Mouse (Mus musculus): ENCODE measurements around the gene Cpne6. TPM values are rescaled to one million over a fixed set of nuclear protein-coding genes. Genes with fewer than 3 reads are reported as not detected.
A peak's percentile ranks its signal among the peaks of the same experiment; 100 is the strongest.

The Cpne6 gene
- polyA plus RNA-seq, 1 experiment = 195 TPM

GRCm38 (mm10) chr14:55542268-55542667 is 32.0 kb downstream of the Cpne6 start:
- TF ChIP-seq CTCF (IDR thresholded peaks at IDR 0.05; ENCODE audit: extremely low read depth, insufficient read depth, low read length) (no peak), POLR2A (IDR thresholded peaks at IDR 0.05; ENCODE audit: extremely low read depth, insufficient read depth, low read length) (no peak)
- H3K4me1 ChIP-seq (ENCODE audit: control insufficient read depth, insufficient read depth, low read length) = 0 out of 2 replicates have a peak, but pooled peaks cover 3% of the 10 kb centered on the region
- H3K27ac ChIP-seq (ENCODE audit: insufficient read depth, low read length) = no peak overlapping the region
- no peak overlapping the region for H3K4me3 ChIP-seq (ENCODE audit: insufficient read depth, low read length)

GRCm38 (mm10) chr14:55544334-55544733 is 34.1 kb downstream of the Cpne6 start:
- H3K4me3 ChIP-seq (ENCODE audit: insufficient read depth, low read length) = no peak overlapping the region
- H3K4me1 ChIP-seq (ENCODE audit: control insufficient read depth, insufficient read depth, low read length) = 0 out of 2 replicates have a peak, but pooled peaks cover 3% of the 10 kb centered on the region
- TF ChIP-seq POLR2A (IDR thresholded peaks at IDR 0.05; ENCODE audit: extremely low read depth, insufficient read depth, low read length) (no peak), CTCF (IDR thresholded peaks at IDR 0.05; ENCODE audit: extremely low read depth, insufficient read depth, low read length) (no peak)
- no peak overlapping the region for H3K27ac ChIP-seq (ENCODE audit: insufficient read depth, low read length)

GRCm38 (mm10) chr14:55550191-55550590 is 39.9 kb downstream of the Cpne6 start:
- Histone ChIP-seq H3K27ac (ENCODE audit: insufficient read depth, low read length) (no peak overlapping the region), H3K4me1 (ENCODE audit: control insufficient read depth, insufficient read depth, low read length) (no peaks in the 10 kb centered on the region), H3K4me3 (ENCODE audit: insufficient read depth, low read length) (no peak overlapping the region)
- TF ChIP-seq POLR2A (IDR thresholded peaks at IDR 0.05; ENCODE audit: extremely low read depth, insufficient read depth, low read length) = no peak
- TF ChIP-seq CTCF (IDR thresholded peaks at IDR 0.05; ENCODE audit: extremely low read depth, insufficient read depth, low read length) = no peak

- TF ChIP-seq CTCF (IDR thresholded peaks at IDR 0.05; ENCODE audit: extremely low read depth, insufficient read depth, low read length) (no peak), POLR2A (IDR thresholded peaks at IDR 0.05; ENCODE audit: extremely low read depth, insufficient read depth, low read length) (no peak)
- no peaks in the 10 kb centered on the region for H3K4me1 ChIP-seq (ENCODE audit: control insufficient read depth, insufficient read depth, low read length)
- no peak overlapping the region for H3K4me3 ChIP-seq (ENCODE audit: insufficient read depth, low read length)
- no peak overlapping the region for H3K27ac ChIP-seq (ENCODE audit: insufficient read depth, low read length)
Observed at GRCm38 (mm10) chr14:55551347-55551746, 41.1 kb downstream of the Cpne6 start.

- no peaks in the 10 kb centered on the region for H3K4me1 ChIP-seq (ENCODE audit: control insufficient read depth, insufficient read depth, low read length)
- TF ChIP-seq CTCF (IDR thresholded peaks at IDR 0.05; ENCODE audit: extremely low read depth, insufficient read depth, low read length) = no peak
- no peak for TF ChIP-seq POLR2A (IDR thresholded peaks at IDR 0.05; ENCODE audit: extremely low read depth, insufficient read depth, low read length)
- no peak overlapping the region for H3K27ac ChIP-seq (ENCODE audit: insufficient read depth, low read length)
- H3K4me3 ChIP-seq (ENCODE audit: insufficient read depth, low read length) = no peak overlapping the region
Observed at GRCm38 (mm10) chr14:55551794-55552193, 41.5 kb downstream of the Cpne6 start.

- no peak overlapping the region for H3K27ac ChIP-seq (ENCODE audit: insufficient read depth, low read length)
- H3K4me1 ChIP-seq (ENCODE audit: control insufficient read depth, insufficient read depth, low read length) = no peaks in the 10 kb centered on the region
- TF ChIP-seq POLR2A (IDR thresholded peaks at IDR 0.05; ENCODE audit: extremely low read depth, insufficient read depth, low read length) (no peak), CTCF (IDR thresholded peaks at IDR 0.05; ENCODE audit: extremely low read depth, insufficient read depth, low read length) (no peak)
- no peak overlapping the region for H3K4me3 ChIP-seq (ENCODE audit: insufficient read depth, low read length)
Observed at GRCm38 (mm10) chr14:55554635-55555034, 44.4 kb downstream of the Cpne6 start.

GRCm38 (mm10) chr14:55555788-55556187 is 45.5 kb downstream of the Cpne6 start:
- Histone ChIP-seq H3K27ac (ENCODE audit: insufficient read depth, low read length) (no peak overlapping the region), H3K4me1 (ENCODE audit: control insufficient read depth, insufficient read depth, low read length) (no peaks in the 10 kb centered on the region), H3K4me3 (ENCODE audit: insufficient read depth, low read length) (no peak overlapping the region)
- TF ChIP-seq POLR2A (IDR thresholded peaks at IDR 0.05; ENCODE audit: extremely low read depth, insufficient read depth, low read length) (no peak), CTCF (IDR thresholded peaks at IDR 0.05; ENCODE audit: extremely low read depth, insufficient read depth, low read length) (no peak)

- TF ChIP-seq POLR2A (IDR thresholded peaks at IDR 0.05; ENCODE audit: extremely low read depth, insufficient read depth, low read length) = no peak
- peak; percentile 85 for TF ChIP-seq CTCF (IDR thresholded peaks at IDR 0.05; ENCODE audit: extremely low read depth, insufficient read depth, low read length)
- H3K4me3 ChIP-seq (ENCODE audit: insufficient read depth, low read length) = no peak overlapping the region
- peaks cover 3% of the 10 kb centered on the region; the same call in 1 of the 2 replicates for H3K4me1 ChIP-seq (ENCODE audit: control insufficient read depth, insufficient read depth, low read length)
- H3K27ac ChIP-seq (ENCODE audit: insufficient read depth, low read length) = no peak overlapping the region
Observed at GRCm38 (mm10) chr14:55557003-55557402, 46.8 kb downstream of the Cpne6 start.

GRCm38 (mm10) chr14:55557587-55557986 is 47.3 kb downstream of the Cpne6 start:
- peaks cover 3% of the 10 kb centered on the region; the same call in 1 of the 2 replicates for H3K4me1 ChIP-seq (ENCODE audit: control insufficient read depth, insufficient read depth, low read length)
- H3K27ac ChIP-seq (ENCODE audit: insufficient read depth, low read length) = no peak overlapping the region
- TF ChIP-seq CTCF (IDR thresholded peaks at IDR 0.05; ENCODE audit: extremely low read depth, insufficient read depth, low read length) (no peak), POLR2A (IDR thresholded peaks at IDR 0.05; ENCODE audit: extremely low read depth, insufficient read depth, low read length) (no peak)
- no peak overlapping the region for H3K4me3 ChIP-seq (ENCODE audit: insufficient read depth, low read length)

GRCm38 (mm10) chr14:55558740-55559448 is 48.6 kb downstream of the Cpne6 start:
- Histone ChIP-seq H3K27ac (ENCODE audit: insufficient read depth, low read length) (no peak overlapping the region), H3K4me3 (ENCODE audit: insufficient read depth, low read length) (peak overlapping the region; percentile 67; the same call in 1 of the 2 replicates), H3K4me1 (ENCODE audit: control insufficient read depth, insufficient read depth, low read length) (peaks cover 3% of the 10 kb centered on the region; the same call in 1 of the 2 replicates)
- no peak for TF ChIP-seq POLR2A (IDR thresholded peaks at IDR 0.05; ENCODE audit: extremely low read depth, insufficient read depth, low read length)
- TF ChIP-seq CTCF (IDR thresholded peaks at IDR 0.05; ENCODE audit: extremely low read depth, insufficient read depth, low read length) = no peak
